Mouse (Mus musculus) lung, postnatal 0 days (tissue): ENCODE results near the gene Creb3l2.

Experiments used
- CTCF ChIP-seq: IDR thresholded peaks from 2 replicates; pipeline ENCODE4 v1.5.1; 2016; ENCODE audit warnings: antibody characterized with exemption, mild to moderate bottlenecking
- EP300 ChIP-seq: IDR thresholded peaks from 2 replicates; pipeline ENCODE4 v1.6.1; 2016; ENCODE audit warnings: antibody characterized with exemption, mild to moderate bottlenecking, control low read depth

GRCm38 (mm10) chr6:37315440-37315839 lies 126.5 kb downstream of the Creb3l2 start:
- TF ChIP-seq EP300 (no peak), CTCF (no peak)
